29 mouse cellular contexts compared by ENCODE assay signal in the genomic region with DNA sequence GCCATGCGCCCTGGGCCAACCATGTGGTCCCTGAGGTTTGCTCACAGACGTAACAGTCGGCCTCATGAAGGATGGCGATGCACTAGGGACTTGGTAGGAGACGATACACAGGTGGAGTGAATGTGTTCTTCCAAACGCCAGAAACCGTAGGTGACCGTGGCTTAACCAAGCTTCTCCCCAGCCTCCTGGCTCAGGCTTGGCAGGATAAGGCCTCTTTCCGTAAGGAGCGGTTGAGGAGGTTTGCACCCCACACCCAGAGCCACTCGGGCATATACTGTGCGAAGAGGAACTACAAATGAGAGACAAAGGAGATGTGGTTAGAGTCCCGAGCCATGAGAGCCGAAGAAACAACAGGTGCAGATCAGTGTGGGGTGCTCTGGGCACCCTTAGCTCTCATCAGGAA. TPM values are rescaled to one million over a fixed set of nuclear protein-coding genes. Genes with fewer than 3 reads are reported as not detected.
DNase-seq lines count a peak whose midpoint lies in the region; ATAC-seq and TF ChIP-seq lines count a peak whose summit lies in the region.
"Had no signal": no experiment of that assay in that cellular context is flagged by ENCODE, and none has a peak within 500 bp of the region (broad histone marks: within the 10 kb centered on the region; RNA-seq: fewer than 3 reads in every experiment).

No protein-coding gene starts in this region.

- ATAC-seq in heart, embryonic 16.5 days (replicated peaks; ENCODE audit: extremely low read depth, insufficient read depth, low FRiP score), result peak; percentile 63; the same call in 1 of the 2 replicates
- peak; percentile 60 for ATAC-seq in neutrophil, adult 5-6 weeks (ENCODE audit: extremely low read depth, insufficient number of reproducible peaks, low FRiP score, poor library complexity, severe bottlenecking)
- no peak for ATAC-seq in forebrain, postnatal 0 days
- ATAC-seq: activated CD4-positive, CD25-positive, alpha-beta regulatory T cell, adult 4 months; midbrain, embryonic 15.5 days had no signal

- no peak overlapping the region for H3K4me2 ChIP-seq in heart, embryonic 16.5 days (ENCODE audit: low read depth, low read length)
- no peak overlapping the region for H3K4me2 ChIP-seq in forebrain, postnatal 0 days (ENCODE audit: low read depth)
- H3K4me2 ChIP-seq: embryonic facial prominence, embryonic 12.5 days; hindbrain, embryonic 15.5 days; limb, embryonic 13.5 days; liver, embryonic 13.5 days; lung, embryonic 14.5 days; midbrain, embryonic 15.5 days; neural tube, embryonic 13.5 days had no signal

- intact Hi-C loops in left cerebral cortex, postnatal 25 days (cut with DNase I), result no loop called here

- H3K36me3 ChIP-seq in heart, embryonic 16.5 days (ENCODE audit: control insufficient read depth, insufficient read depth), result peaks cover 30% of the 10 kb centered on the region
- peaks cover 63% of the 10 kb centered on the region for H3K36me3 ChIP-seq in forebrain, postnatal 0 days (ENCODE audit: insufficient read depth)

- peak overlapping the region; percentile 40 for H3K27ac ChIP-seq in heart, embryonic 16.5 days (ENCODE audit: low read length)
- H3K27ac ChIP-seq in bone marrow, adult 2 months (ENCODE audit: control insufficient read depth, insufficient read depth, low read depth, low read length, poor library complexity), result peak overlapping the region; percentile 79
- no peak overlapping the region for H3K27ac ChIP-seq in forebrain, postnatal 0 days (ENCODE audit: low read depth, low read length)
- H3K27ac ChIP-seq: embryonic facial prominence, embryonic 12.5 days; heart, embryonic 10.5 days; hindbrain, embryonic 15.5 days; layer of hippocampus, adult 2 months; limb, embryonic 13.5 days; liver, embryonic 13.5 days; midbrain, embryonic 15.5 days; neural tube, embryonic 13.5 days had no signal

- no peak overlapping the region for H3K9ac ChIP-seq in heart, embryonic 16.5 days (ENCODE audit: low read length)
- no peak overlapping the region for H3K9ac ChIP-seq in forebrain, postnatal 0 days
- H3K9ac ChIP-seq: embryonic facial prominence, embryonic 12.5 days; hindbrain, embryonic 15.5 days; limb, embryonic 13.5 days; liver, embryonic 13.5 days; lung, embryonic 14.5 days; midbrain, embryonic 15.5 days; neural tube, embryonic 13.5 days had no signal

- H3K9me3 ChIP-seq in heart, embryonic 16.5 days (replicated peaks; ENCODE audit: control insufficient read depth, low read length), result no peaks in the 10 kb centered on the region
- no peaks in the 10 kb centered on the region for H3K9me3 ChIP-seq in forebrain, postnatal 0 days (ENCODE audit: low read length)
- H3K9me3 ChIP-seq: embryonic facial prominence, embryonic 12.5 days; heart, embryonic 10.5 days; hindbrain, embryonic 15.5 days; limb, embryonic 13.5 days; liver, embryonic 13.5 days; midbrain, embryonic 15.5 days; neural tube, embryonic 13.5 days had no signal

- no peak for TF ChIP-seq POLR2A in bone marrow, adult 2 months (IDR thresholded peaks at IDR 0.05; ENCODE audit: borderline replicate concordance, control insufficient read depth, low read depth, low read length)

- H3K4me3 ChIP-seq in heart, embryonic 16.5 days (ENCODE audit: low read length), result no peak overlapping the region
- H3K4me3 ChIP-seq in bone marrow, adult 2 months (replicated peaks; ENCODE audit: control insufficient read depth, low read depth, low read length), result no peak overlapping the region
- H3K4me3 ChIP-seq in forebrain, postnatal 0 days (ENCODE audit: low read depth, low read length), result no peak overlapping the region
- H3K4me3 ChIP-seq: embryonic facial prominence, embryonic 12.5 days; heart, embryonic 10.5 days; hindbrain, embryonic 15.5 days; layer of hippocampus, adult 2 months; limb, embryonic 13.5 days; liver, embryonic 13.5 days; midbrain, embryonic 15.5 days; myocyte; neural tube, embryonic 13.5 days had no signal

- no peak for TF ChIP-seq CTCF in bone marrow, adult 2 months (IDR thresholded peaks at IDR 0.05; ENCODE audit: control insufficient read depth, insufficient read depth, low read length)
- no peak for TF ChIP-seq CTCF in forebrain, postnatal 0 days (IDR thresholded peaks at IDR 0.05; ENCODE audit: low read depth)

- DNase-seq in heart, adult 11 months, result no peak
- DNase-seq in thymus, postnatal 10 days (ENCODE audit: low spot score in 2 of 2), result peak; percentile 53 to 54
- no peak for DNase-seq in embryo, embryonic 9.5 days (ENCODE audit: extremely low spot score)
- DNase-seq in forebrain, postnatal 0 days, result no peak
- DNase-seq in left cerebral cortex, postnatal 25 days (ENCODE audit: low spot score in 2 of 2), result no peak
- DNase-seq: adrenal gland, adult 8-10 months; kidney, adult 9 months; kidney, postnatal 14 days; liver, embryonic 13.5 days; lung, embryonic 14.5 days; lung, postnatal 4 days had no signal

- H3K27me3 ChIP-seq in heart, embryonic 16.5 days (ENCODE audit: control insufficient read depth, insufficient read depth, low read length), result no peaks in the 10 kb centered on the region
- H3K27me3 ChIP-seq in forebrain, postnatal 0 days (ENCODE audit: insufficient read depth, low read length), result no peaks in the 10 kb centered on the region
- H3K27me3 ChIP-seq: embryonic facial prominence, embryonic 12.5 days; hindbrain, embryonic 15.5 days; limb, embryonic 13.5 days; liver, embryonic 13.5 days; midbrain, embryonic 15.5 days; neural tube, embryonic 13.5 days had no signal

- WGBS in heart, embryonic 16.5 days, result 87% methylated on average over 14 of the region's 14 CpGs
- WGBS in bone marrow, adult 2 months, result 77% methylated on average over 14 of the region's 14 CpGs
- WGBS in forebrain, postnatal 0 days, result 94% methylated on average over 14 of the region's 14 CpGs

- peaks cover 3% of the 10 kb centered on the region; the same call in 1 of the 2 replicates for H3K4me1 ChIP-seq in heart, embryonic 16.5 days (ENCODE audit: control insufficient read depth, insufficient read depth, low read length)
- no peaks in the 10 kb centered on the region; the same call in 1 of the 2 replicates for H3K4me1 ChIP-seq in bone marrow, adult 2 months (ENCODE audit: control insufficient read depth, insufficient read depth, low read length)
- 0 out of 2 replicates have a peak, but pooled peaks cover 3% of the 10 kb centered on the region for H3K4me1 ChIP-seq in forebrain, postnatal 0 days (ENCODE audit: insufficient read depth)
- H3K4me1 ChIP-seq: embryonic facial prominence, embryonic 12.5 days had no signal

RNA-seq across cellular contexts. Expression of a gene that starts 5.3 kb away (rescaled TPM):
- 68.5 and 72.4 TPM in 2 replicates for polyA plus RNA-seq in heart, embryonic 16.5 days (2015; fragmentation: Nextera tagmentation; extraction: Ambion mirVana)
- polyA plus RNA-seq in bone marrow, adult 2 months (2011; ENCODE audit: insufficient read depth, insufficient read length, low replicate concordance, missing spikeins), result 19.7 and 35.3 TPM in 2 replicates
- 61.6 and 76.2 TPM in 2 replicates for total RNA-seq in neutrophil, adult 5-6 weeks (2017)
- 72.4 and 75.5 TPM in 2 replicates for total RNA-seq in forebrain, postnatal 0 days (2014; rRNA removed)
- polyA plus RNA-seq in forebrain, postnatal 0 days (2015; fragmentation: Nextera tagmentation; extraction: Ambion mirVana), result 37.7 and 48.0 TPM in 2 replicates
- total RNA-seq in left cerebral cortex, postnatal 25 days (2021), result 10 to 100 TPM; 62.3 to 68.5 TPM

RNA-seq across cellular contexts. Expression of a gene that starts 11.1 kb away (rescaled TPM):
- polyA plus RNA-seq in heart, embryonic 16.5 days (2015; fragmentation: Nextera tagmentation; extraction: Ambion mirVana), result 40.9 and 51.1 TPM in 2 replicates
- polyA plus RNA-seq in bone marrow, adult 2 months (2011; ENCODE audit: insufficient read depth, insufficient read length, low replicate concordance, missing spikeins), result 14.5 and 22.2 TPM in 2 replicates
- 59.0 and 60.7 TPM in 2 replicates for total RNA-seq in neutrophil, adult 5-6 weeks (2017)
- 144 and 158 TPM in 2 replicates for total RNA-seq in forebrain, postnatal 0 days (2014; rRNA removed)
- 144 and 164 TPM in 2 replicates for polyA plus RNA-seq in forebrain, postnatal 0 days (2015; fragmentation: Nextera tagmentation; extraction: Ambion mirVana)
- total RNA-seq in left cerebral cortex, postnatal 25 days (2021), result 10 to 100 TPM; 44.8 to 47.1 TPM

RNA-seq across cellular contexts. Expression of a gene that starts 11.2 kb away (rescaled TPM):
- polyA plus RNA-seq in heart, embryonic 16.5 days (2015; fragmentation: Nextera tagmentation; extraction: Ambion mirVana), result 0.50 and 0.71 TPM in 2 replicates
- 0.34 and 0.70 TPM in 2 replicates for polyA plus RNA-seq in bone marrow, adult 2 months (2011; ENCODE audit: insufficient read depth, insufficient read length, low replicate concordance, missing spikeins)
- not detected in 2 replicates for total RNA-seq in neutrophil, adult 5-6 weeks (2017)
- total RNA-seq in forebrain, postnatal 0 days (2014; rRNA removed), result 0.08 TPM in 1 of 2 replicates, not detected in the other
- 0.38 and 0.98 TPM in 2 replicates for polyA plus RNA-seq in forebrain, postnatal 0 days (2015; fragmentation: Nextera tagmentation; extraction: Ambion mirVana)
- total RNA-seq in left cerebral cortex, postnatal 25 days (2021), result under 1 TPM; 0.21 to 0.25 TPM
- total RNA-seq: adrenal gland, adult 8-10 months; gastrocnemius, adult 8-10 months; hematopoietic stem cell, adult 5-6 weeks had no signal
- polyA plus RNA-seq: activated CD4-positive, CD25-positive, alpha-beta regulatory T cell, adult 4 months; forebrain, embryonic 11.5 days; lung, embryonic 14.5 days had no signal

RNA-seq across cellular contexts. Expression of a gene that starts 41.2 kb away (rescaled TPM):
- polyA plus RNA-seq in heart, embryonic 16.5 days (2015; fragmentation: Nextera tagmentation; extraction: Ambion mirVana), result 8.5 and 9.4 TPM in 2 replicates
- 9.6 and 17.6 TPM in 2 replicates for polyA plus RNA-seq in bone marrow, adult 2 months (2011; ENCODE audit: insufficient read depth, insufficient read length, low replicate concordance, missing spikeins)
- total RNA-seq in neutrophil, adult 5-6 weeks (2017), result 7.1 and 9.9 TPM in 2 replicates
- total RNA-seq in forebrain, postnatal 0 days (2014; rRNA removed), result 17.6 and 21.1 TPM in 2 replicates
- 10.1 and 10.9 TPM in 2 replicates for polyA plus RNA-seq in forebrain, postnatal 0 days (2015; fragmentation: Nextera tagmentation; extraction: Ambion mirVana)
- 1 to 10 TPM; 9.9 to 10.0 TPM for total RNA-seq in left cerebral cortex, postnatal 25 days (2021)

RNA-seq across cellular contexts. Expression of a gene that starts 48.7 kb away (rescaled TPM):
- 0.07 TPM in 1 of 2 replicates, not detected in the other for polyA plus RNA-seq in heart, embryonic 16.5 days (2015; fragmentation: Nextera tagmentation; extraction: Ambion mirVana)
- not detected in 2 replicates for polyA plus RNA-seq in bone marrow, adult 2 months (2011; ENCODE audit: insufficient read depth, insufficient read length, low replicate concordance, missing spikeins)
- total RNA-seq in neutrophil, adult 5-6 weeks (2017), result not detected in 2 replicates
- total RNA-seq in forebrain, postnatal 0 days (2014; rRNA removed), result not detected in 2 replicates
- polyA plus RNA-seq in forebrain, postnatal 0 days (2015; fragmentation: Nextera tagmentation; extraction: Ambion mirVana), result 0.09 and 0.16 TPM in 2 replicates
- under 1 TPM; 0.23 to 0.55 TPM for total RNA-seq in left cerebral cortex, postnatal 25 days (2021)
- total RNA-seq: adrenal gland, adult 8-10 months; gastrocnemius, adult 8-10 months; hematopoietic stem cell, adult 5-6 weeks; megakaryocyte-erythroid progenitor cell, adult 5-6 weeks had no signal
- polyA plus RNA-seq: activated CD4-positive, CD25-positive, alpha-beta regulatory T cell, adult 4 months; forebrain, embryonic 11.5 days; frontal cortex, adult 2 months; heart, embryonic 10.5 days; heart, postnatal 0 days; liver, embryonic 13.5 days; lung, embryonic 14.5 days; myocyte; neural tube, embryonic 13.5 days had no signal

Comparison
In these comparisons a context has a peak if more than half of its experiments do, and no peak if none do; other contexts are left out.
1. DNase-seq: peak in thymus, postnatal 10 days (2 of 2); none in heart, adult 11 months (single experiment), embryo, embryonic 9.5 days (single experiment), forebrain, postnatal 0 days (single experiment) and left cerebral cortex, postnatal 25 days (0 of 2).